Mouse (Mus musculus) heart, adult 9 months (tissue): Measurements from ENCODE around the gene Foxr1.

Source experiments
- DNase-seq, 2 experiments: peaks; one replicate each; pipeline ENCODE4 v3.0.0; 2022; ENCODE audit warnings: low spot score in 2 of 2

Foxr1 gene

DNA sequence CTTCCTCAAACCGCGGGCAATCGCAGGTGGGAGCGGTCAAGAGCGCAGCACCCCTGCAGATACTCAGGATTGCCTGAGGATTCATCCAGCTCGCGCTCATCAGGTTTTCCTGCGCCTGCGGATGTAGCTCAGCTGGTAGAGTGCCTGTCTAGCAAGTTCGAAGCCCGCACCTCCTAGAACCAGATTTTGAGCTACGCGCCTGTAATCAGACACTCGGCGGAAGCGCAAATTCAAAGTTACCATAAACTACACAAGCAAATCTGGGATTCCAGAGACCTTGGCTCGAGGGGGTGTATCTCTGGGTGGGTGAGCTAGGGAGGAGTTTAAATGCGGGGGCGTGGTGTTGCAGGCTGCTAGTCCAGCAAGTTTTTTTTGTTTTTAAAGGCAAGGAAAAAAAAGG, at the start of gene Foxr1:
TSS of gene Foxr1 (minus strand) at position 176 of the 400 bp plus-strand sequence.
- no peak for DNase-seq

- peak in 1 of 2 experiments; percentile 29 for DNase-seq
Measured at GRCm38 (mm10) chr9:44490086-44490967, 49.4 kb upstream of the Foxr1 start.

- no peak for DNase-seq
Measured at GRCm38 (mm10) chr9:44489651-44490085, 48.7 kb upstream of the Foxr1 start.

GRCm38 (mm10) chr9:44488855-44489381, 48.0 kb upstream of the Foxr1 start:
- DNase-seq: peak; percentile 82 to 83

- no peak for DNase-seq
Measured at GRCm38 (mm10) chr9:44488416-44488815, 47.5 kb upstream of the Foxr1 start.

GRCm38 (mm10) chr9:44487441-44487840, 46.5 kb upstream of the Foxr1 start:
- peak; percentile 91 for DNase-seq

- peak; percentile 61 to 72 for DNase-seq
Measured at GRCm38 (mm10) chr9:44486741-44487421, 45.9 kb upstream of the Foxr1 start.

GRCm38 (mm10) chr9:44486335-44486734, 45.4 kb upstream of the Foxr1 start:
- DNase-seq: peak; percentile 41 to 58

GRCm38 (mm10) chr9:44485516-44486161, 44.7 kb upstream of the Foxr1 start:
- DNase-seq: no peak

DNA sequence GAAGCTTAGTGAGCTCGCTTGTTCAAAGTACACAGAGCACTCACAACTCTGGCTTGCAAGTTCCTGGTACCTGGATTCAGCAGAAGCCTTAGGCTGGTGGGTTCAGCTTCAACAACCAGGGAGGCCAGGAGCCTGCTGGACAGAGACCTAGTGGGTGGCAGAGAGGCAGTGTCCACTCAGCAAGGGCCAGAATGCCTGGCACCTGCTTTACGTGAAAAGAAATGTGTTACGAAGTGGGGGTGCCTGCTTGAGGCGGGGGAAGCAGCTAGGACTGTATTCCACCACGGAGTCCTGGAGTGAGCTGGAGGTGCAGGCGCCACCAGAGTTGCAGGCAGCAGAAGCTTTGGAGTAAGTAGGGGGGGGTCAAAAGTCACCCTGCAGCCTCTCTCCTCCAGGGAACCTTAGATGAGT, 44.2 kb upstream of the Foxr1 start:
- no peak for DNase-seq

DNA sequence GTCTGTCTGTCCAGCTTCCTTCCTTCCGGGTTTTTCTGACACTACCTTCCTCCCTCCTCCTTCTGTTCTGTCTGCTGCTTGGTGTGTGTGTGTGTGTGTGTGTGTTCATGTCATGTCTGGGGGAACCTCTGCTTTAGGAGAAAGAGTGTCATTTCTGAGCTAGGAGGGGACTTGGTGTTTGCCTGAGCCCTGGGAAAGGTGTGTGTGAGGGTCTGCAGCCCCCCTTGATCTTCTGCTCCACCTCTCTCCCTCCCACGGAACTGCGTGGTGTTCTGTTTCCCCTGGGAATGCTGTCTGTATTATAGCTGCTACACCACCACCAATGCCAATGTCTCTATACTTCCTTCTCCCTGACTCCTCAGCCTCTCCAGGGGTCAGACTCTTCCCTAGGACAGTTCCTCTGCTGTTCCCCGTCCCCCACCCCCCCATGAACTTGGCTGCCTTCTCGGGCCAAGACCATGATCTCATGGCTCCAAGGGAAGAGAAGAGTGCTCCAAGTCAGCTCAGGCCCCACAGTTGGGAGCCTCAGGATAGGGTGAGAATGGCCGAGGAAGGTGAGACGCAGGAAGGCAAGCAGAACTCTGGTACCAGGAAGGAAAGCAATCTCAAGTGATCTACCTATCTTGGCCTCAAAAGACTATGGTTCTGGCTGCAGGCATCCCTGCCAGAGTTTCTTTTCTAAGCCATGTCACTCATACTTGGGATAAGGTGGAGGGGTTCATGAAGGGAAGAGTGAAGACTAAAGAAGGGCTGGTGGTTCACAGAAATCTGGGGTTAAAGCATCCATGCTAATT, 43.6 kb upstream of the Foxr1 start:
- DNase-seq: no peak

DNA sequence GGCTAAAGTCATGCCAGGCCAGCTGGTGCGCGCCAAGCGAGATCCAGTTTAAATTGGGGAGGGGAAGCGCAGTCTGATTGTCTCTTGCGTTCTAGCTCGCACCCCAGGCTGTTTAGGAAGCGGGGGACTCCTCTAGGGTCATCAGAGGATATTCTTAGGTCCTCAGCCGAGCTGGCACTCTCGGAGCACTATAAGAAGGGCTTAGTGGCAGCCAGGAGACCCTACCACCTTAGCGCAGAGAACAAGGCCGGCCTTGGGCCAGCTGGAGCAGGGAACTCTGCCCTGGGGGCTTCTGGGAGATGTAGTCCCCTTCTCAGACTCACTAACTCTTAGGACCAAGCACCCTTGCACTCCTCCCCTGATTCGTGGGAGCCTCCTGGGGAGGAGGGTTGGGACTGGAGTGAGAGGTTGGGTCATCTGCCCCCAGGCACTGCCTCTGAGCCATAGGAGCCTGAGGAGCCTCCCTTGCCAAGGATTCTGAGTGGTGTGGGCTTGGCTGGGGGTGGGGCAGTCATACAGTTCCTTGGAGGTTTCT, 42.6 kb upstream of the Foxr1 start:
- DNase-seq: peak; percentile 76 to 77

GRCm38 (mm10) chr9:44483041-44483509, 42.1 kb upstream of the Foxr1 start:
- no peak for DNase-seq

GRCm38 (mm10) chr9:44482552-44482951, 41.6 kb upstream of the Foxr1 start, which contains the start of gene Bcl9l:
Gene Bcl9l (plus strand): TSS chr9:44482825.
- peak; percentile 94 to 96 for DNase-seq

DNA sequence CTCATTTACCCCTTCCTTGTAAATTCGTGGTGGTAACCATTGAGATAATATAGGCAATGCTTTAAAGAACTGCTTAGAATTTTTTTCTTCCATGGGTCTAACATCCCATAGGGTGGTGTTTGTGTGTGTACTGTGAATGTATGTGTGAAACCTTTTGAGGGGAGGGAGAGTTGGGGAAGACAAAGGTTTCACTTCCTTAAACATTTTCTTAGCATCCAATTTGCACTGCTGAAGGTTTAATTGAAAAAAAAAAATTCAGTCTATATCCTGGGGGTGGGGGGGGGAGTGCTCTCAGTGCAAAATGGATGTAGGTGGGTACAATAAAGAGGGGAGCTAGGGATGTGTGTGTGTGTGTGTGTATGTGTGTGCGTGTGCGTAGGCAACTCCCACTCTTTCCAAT, 41.2 kb upstream of the Foxr1 start:
- DNase-seq: no peak

GRCm38 (mm10) chr9:44479628-44480428, 38.9 kb upstream of the Foxr1 start:
- peak; percentile 90 to 92 for DNase-seq

- DNase-seq: peak; percentile 86 to 94
Measured at GRCm38 (mm10) chr9:44478959-44479605, 38.1 kb upstream of the Foxr1 start.

GRCm38 (mm10) chr9:44478229-44478921, 37.4 kb upstream of the Foxr1 start:
- peak; percentile 59 to 68 for DNase-seq
